Mouse (Mus musculus): ENCODE measurements around the gene Slc22a8. TPM values are rescaled to one million over a fixed set of nuclear protein-coding genes. Genes with fewer than 3 reads are reported as not detected.

Gene Slc22a8
- total and polyA plus RNA-seq, 3 experiments, result not detected

GRCm38 (mm10) chr19:8614343-8614742 is 23.3 kb downstream of the Slc22a8 start:
- Histone ChIP-seq H3K4me2 (ENCODE audit: insufficient read depth, low read depth, poor library complexity, severe bottlenecking) (no peak overlapping the region), H3K9me3 (replicated peaks; ENCODE audit: low read length) (no peaks in the 10 kb centered on the region), H3K27me3 (replicated peaks) (peaks cover 9% of the 10 kb centered on the region), H3K4me1 (ENCODE audit: control insufficient read depth in 1 of 2, insufficient read depth in 2 of 2) (no peaks in the 10 kb centered on the region), H3K36me3 (replicated peaks in 1 of 2; ENCODE audit: control insufficient read depth in 1 of 2, insufficient read depth in 1 of 2, low read length in 1 of 2) (no peaks in the 10 kb centered on the region), H3K9ac (ENCODE audit: insufficient read depth, low read depth) (no peak overlapping the region), H3K79me2 (replicated peaks; ENCODE audit: control insufficient read depth, extremely low read depth, insufficient read depth, poor library complexity, severe bottlenecking) (no peaks in the 10 kb centered on the region), H3K27ac (ENCODE audit: insufficient read depth, low read depth) (no peak overlapping the region), H3K4me3 (replicated peaks in 1 of 3; ENCODE audit: low read depth in 2 of 3, low read length in 2 of 3, poor library complexity in 1 of 3) (no peak overlapping the region)
- in situ Hi-C loops (cut with MboI; ENCODE audit: low pct_ligation_motif_present, low pct_unique_long_range_greater_than_20kb, low sequenced_read_pairs) (no loop called here), dilution Hi-C loops (cut with MboI; ENCODE audit: extremely low pct_ligation_motif_present, extremely low pct_unique_long_range_greater_than_20kb, low sequenced_read_pairs) (no loop called here)
- no peak for TF ChIP-seq MEF2A (IDR thresholded peaks at IDR 0.05; ENCODE audit: borderline replicate concordance, low read depth, low read length)
- no peak for TF ChIP-seq MAFK (IDR thresholded peaks at IDR 0.05; ENCODE audit: insufficient replicate concordance, low read length)
- TF ChIP-seq EP300 (IDR thresholded peaks at IDR 0.05; ENCODE audit: low read length), result no peak
- TF ChIP-seq MAX (IDR thresholded peaks at IDR 0.05; ENCODE audit: low read length), result no peak
- TF ChIP-seq POLR2A (IDR thresholded peaks at IDR 0.05; ENCODE audit: low read depth, low read length), result no peak
- no peak for TF ChIP-seq KAT2A (IDR thresholded peaks at IDR 0.05; ENCODE audit: insufficient replicate concordance, low read length)
- TF ChIP-seq ZC3H11A (IDR thresholded peaks at IDR 0.05; ENCODE audit: low read depth, low read length), result no peak
- TF ChIP-seq ZNF384 (IDR thresholded peaks at IDR 0.05; ENCODE audit: low read depth, low read length), result no peak
- no peak for TF ChIP-seq USF1 (IDR thresholded peaks at IDR 0.05; ENCODE audit: low read depth, low read length)
- TF ChIP-seq JUND (conservative IDR thresholded peaks at IDR 0.05; ENCODE audit: low read depth, low read length), result no peak
- no peak for TF ChIP-seq PAX5 (IDR thresholded peaks at IDR 0.05; ENCODE audit: low read length)
- no peak for TF ChIP-seq RCOR1 (conservative IDR thresholded peaks at IDR 0.05; ENCODE audit: low read depth, low read length)
- no peak for TF ChIP-seq CTCF (conservative IDR thresholded peaks at IDR 0.05 in 1 of 2, IDR thresholded peaks at IDR 0.05 in 1 of 2; ENCODE audit: low read depth in 2 of 2, low read length in 2 of 2)
- TF ChIP-seq MAZ (IDR thresholded peaks at IDR 0.05; ENCODE audit: low read depth, low read length), result no peak
- TF ChIP-seq MYC (IDR thresholded peaks at IDR 0.05; ENCODE audit: low read depth, low read length), result no peak
- TF ChIP-seq RAD21 (IDR thresholded peaks at IDR 0.05; ENCODE audit: low read depth, low read length), result no peak
- no peak for DNase-seq (ENCODE audit: extremely low read depth)

- H3K79me2 ChIP-seq (replicated peaks; ENCODE audit: control insufficient read depth, extremely low read depth, insufficient read depth, poor library complexity, severe bottlenecking), result no peaks in the 10 kb centered on the region
- peaks cover 9% of the 10 kb centered on the region for H3K27me3 ChIP-seq (replicated peaks)
- H3K4me2 ChIP-seq (ENCODE audit: insufficient read depth, low read depth, poor library complexity, severe bottlenecking), result no peak overlapping the region
- H3K4me3 ChIP-seq (replicated peaks in 1 of 3; ENCODE audit: low read depth in 2 of 3, low read length in 2 of 3, poor library complexity in 1 of 3), result no peak overlapping the region
- dilution Hi-C loops (cut with MboI; ENCODE audit: extremely low pct_ligation_motif_present, extremely low pct_unique_long_range_greater_than_20kb, low sequenced_read_pairs) (no loop called here), in situ Hi-C loops (cut with MboI; ENCODE audit: low pct_ligation_motif_present, low pct_unique_long_range_greater_than_20kb, low sequenced_read_pairs) (no loop called here)
- TF ChIP-seq ELF1 (IDR thresholded peaks at IDR 0.05; ENCODE audit: low read depth, low read length) (no peak), IRF4 (IDR thresholded peaks at IDR 0.05; ENCODE audit: low read depth, low read length) (no peak), MEF2A (IDR thresholded peaks at IDR 0.05; ENCODE audit: borderline replicate concordance, low read depth, low read length) (no peak), JUND (conservative IDR thresholded peaks at IDR 0.05; ENCODE audit: low read depth, low read length) (no peak), GABPA (IDR thresholded peaks at IDR 0.05; ENCODE audit: insufficient replicate concordance, low read depth, low read length) (no peak), ZMIZ1 (IDR thresholded peaks at IDR 0.05; ENCODE audit: low read depth, low read length) (no peak), TCF12 (IDR thresholded peaks at IDR 0.05; ENCODE audit: low read depth, low read length) (no peak), TBP (conservative IDR thresholded peaks at IDR 0.05; ENCODE audit: low read depth, low read length) (no peak), NRF1 (IDR thresholded peaks at IDR 0.05; ENCODE audit: low read depth, low read length) (no peak), MAFK (IDR thresholded peaks at IDR 0.05; ENCODE audit: insufficient replicate concordance, low read length) (no peak), BHLHE40 (IDR thresholded peaks at IDR 0.05; ENCODE audit: low read depth, low read length) (no peak), PAX5 (IDR thresholded peaks at IDR 0.05; ENCODE audit: low read length) (no peak), USF1 (IDR thresholded peaks at IDR 0.05; ENCODE audit: low read depth, low read length) (no peak), ZKSCAN1 (IDR thresholded peaks at IDR 0.05; ENCODE audit: borderline replicate concordance, low read depth, low read length) (no peak), POLR2A (IDR thresholded peaks at IDR 0.05; ENCODE audit: low read depth, low read length) (no peak), NELFE (IDR thresholded peaks at IDR 0.05; ENCODE audit: low read depth, low read length) (no peak), E2F4 (IDR thresholded peaks at IDR 0.05; ENCODE audit: insufficient replicate concordance, low read depth, low read length) (no peak), KAT2A (IDR thresholded peaks at IDR 0.05; ENCODE audit: insufficient replicate concordance, low read length) (no peak)
- no peak for DNase-seq (ENCODE audit: extremely low read depth)
- H3K27ac ChIP-seq (ENCODE audit: insufficient read depth, low read depth), result no peak overlapping the region
- H3K9me3 ChIP-seq (replicated peaks; ENCODE audit: low read length), result no peaks in the 10 kb centered on the region
- no peaks in the 10 kb centered on the region for H3K4me1 ChIP-seq (ENCODE audit: control insufficient read depth in 1 of 2, insufficient read depth in 2 of 2)
- no peak overlapping the region for H3K9ac ChIP-seq (ENCODE audit: insufficient read depth, low read depth)
- H3K36me3 ChIP-seq (replicated peaks in 1 of 2; ENCODE audit: control insufficient read depth in 1 of 2, insufficient read depth in 1 of 2, low read length in 1 of 2), result no peaks in the 10 kb centered on the region
Measured at GRCm38 (mm10) chr19:8616314-8616713, 25.3 kb downstream of the Slc22a8 start.

All from CH12.LX (cell line).